Mouse (Mus musculus): ENCODE results near the gene Bex1. TPM values are rescaled to one million over a fixed set of nuclear protein-coding genes. Genes with fewer than 3 reads are reported as not detected.
"Not testable (repeated sequence)": the region's sequence is repeated elsewhere in the genome, so short reads cannot be mapped to it uniquely, and the experiment has no call there.

Gene Bex1
- 75.8 and 80.1 TPM in 2 replicates for polyA plus RNA-seq (2014; fragmentation: Nextera tagmentation; extraction: Ambion mirVana)

- not testable (repeated sequence) for H3K27me3 ChIP-seq (ENCODE audit: control insufficient read depth, insufficient read depth, low read length); H3K27ac ChIP-seq (ENCODE audit: low read length); H3K9ac ChIP-seq (replicated peaks; ENCODE audit: low read depth, low read length); H3K4me1 ChIP-seq (ENCODE audit: control insufficient read depth, insufficient read depth, low read length); H3K9me3 ChIP-seq (ENCODE audit: control insufficient read depth, low read depth, low read length); H3K36me3 ChIP-seq (ENCODE audit: control insufficient read depth, insufficient read depth, low read length)
- peak; percentile 91 for ATAC-seq (ENCODE audit: insufficient number of reproducible peaks, insufficient read depth, low FRiP score, low read depth)
- Histone ChIP-seq H3K4me3 (ENCODE audit: low read depth, low read length) (peak within 1 kb of the TSS; percentile 17; the same call in 1 of the 2 replicates), H3K4me2 (replicated peaks; ENCODE audit: low read depth, low read length) (peak within 1 kb of the TSS; percentile 28; the same call in 1 of the 2 replicates)
- WGBS: 21% methylated on average over 6 of the region's 67 CpGs
Observed at GRCm38 (mm10) chrX:136214729-136215677, at the start of gene Bex1, which contains the start of gene Tceal7. Gene Bex1, minus strand, starts transcription at chrX:136215513. Gene Tceal7, plus strand, starts transcription at chrX:136214779.

GRCm38 (mm10) chrX:136252023-136252729 is 36.9 kb upstream of the Bex1 start:
- 36% methylated on average over 6 of the region's 6 CpGs for WGBS

GRCm38 (mm10) chrX:136249671-136250070 is 34.4 kb upstream of the Bex1 start:
- no peak for ATAC-seq (ENCODE audit: insufficient number of reproducible peaks, insufficient read depth, low FRiP score, low read depth)

More at GRCm38 (mm10) chrX:136252023-136252729, 36.9 kb upstream of the Bex1 start:
- no peaks in the 10 kb centered on the region; the same call in 1 of the 2 replicates for H3K36me3 ChIP-seq (ENCODE audit: control insufficient read depth, insufficient read depth, low read length)
- no peak for ATAC-seq (ENCODE audit: insufficient number of reproducible peaks, insufficient read depth, low FRiP score, low read depth)
- H3K4me3 ChIP-seq (ENCODE audit: low read depth, low read length): no peak overlapping the region
- no peaks in the 10 kb centered on the region for H3K9me3 ChIP-seq (ENCODE audit: control insufficient read depth, low read depth, low read length)
- H3K4me1 ChIP-seq (ENCODE audit: control insufficient read depth, insufficient read depth, low read length): no peaks in the 10 kb centered on the region
- no peak overlapping the region for H3K9ac ChIP-seq (replicated peaks; ENCODE audit: low read depth, low read length)
- H3K4me2 ChIP-seq (replicated peaks; ENCODE audit: low read depth, low read length): no peak overlapping the region
- H3K27me3 ChIP-seq (ENCODE audit: control insufficient read depth, insufficient read depth, low read length): no peaks in the 10 kb centered on the region
- H3K27ac ChIP-seq (ENCODE audit: low read length): no peak overlapping the region

GRCm38 (mm10) chrX:136248811-136249210 is 33.5 kb upstream of the Bex1 start:
- Histone ChIP-seq H3K4me3 (ENCODE audit: low read depth, low read length) (no peak overlapping the region), H3K27ac (ENCODE audit: low read length) (no peak overlapping the region), H3K4me1 (ENCODE audit: control insufficient read depth, insufficient read depth, low read length) (no peaks in the 10 kb centered on the region), H3K27me3 (ENCODE audit: control insufficient read depth, insufficient read depth, low read length) (no peaks in the 10 kb centered on the region), H3K36me3 (ENCODE audit: control insufficient read depth, insufficient read depth, low read length) (no peaks in the 10 kb centered on the region; the same call in 1 of the 2 replicates), H3K9me3 (ENCODE audit: control insufficient read depth, low read depth, low read length) (no peaks in the 10 kb centered on the region), H3K4me2 (replicated peaks; ENCODE audit: low read depth, low read length) (no peak overlapping the region), H3K9ac (replicated peaks; ENCODE audit: low read depth, low read length) (no peak overlapping the region)
- 42% methylated on average over 6 of the region's 6 CpGs for WGBS
- no peak for ATAC-seq (ENCODE audit: insufficient number of reproducible peaks, insufficient read depth, low FRiP score, low read depth)

More at GRCm38 (mm10) chrX:136249671-136250070, 34.4 kb upstream of the Bex1 start:
- H3K27me3 ChIP-seq (ENCODE audit: control insufficient read depth, insufficient read depth, low read length): no peaks in the 10 kb centered on the region
- H3K27ac ChIP-seq (ENCODE audit: low read length): no peak overlapping the region
- no peak overlapping the region for H3K4me2 ChIP-seq (replicated peaks; ENCODE audit: low read depth, low read length)
- H3K4me3 ChIP-seq (ENCODE audit: low read depth, low read length): no peak overlapping the region
- WGBS: 48% methylated on average over 7 of the region's 7 CpGs
- no peaks in the 10 kb centered on the region; the same call in 1 of the 2 replicates for H3K36me3 ChIP-seq (ENCODE audit: control insufficient read depth, insufficient read depth, low read length)
- H3K9ac ChIP-seq (replicated peaks; ENCODE audit: low read depth, low read length): no peak overlapping the region
- no peaks in the 10 kb centered on the region for H3K9me3 ChIP-seq (ENCODE audit: control insufficient read depth, low read depth, low read length)
- no peaks in the 10 kb centered on the region for H3K4me1 ChIP-seq (ENCODE audit: control insufficient read depth, insufficient read depth, low read length)

- WGBS: 17% methylated on average over 15 of the region's 15 CpGs
- Histone ChIP-seq H3K9ac (replicated peaks; ENCODE audit: low read depth, low read length) (peak overlapping the region; percentile 64), H3K36me3 (ENCODE audit: control insufficient read depth, insufficient read depth, low read length) (no peaks in the 10 kb centered on the region; the same call in 1 of the 2 replicates), H3K4me3 (ENCODE audit: low read depth, low read length) (peak overlapping the region; percentile 47), H3K27ac (ENCODE audit: low read length) (peak overlapping the region; percentile 69), H3K27me3 (ENCODE audit: control insufficient read depth, insufficient read depth, low read length) (no peaks in the 10 kb centered on the region), H3K9me3 (ENCODE audit: control insufficient read depth, low read depth, low read length) (no peaks in the 10 kb centered on the region), H3K4me2 (replicated peaks; ENCODE audit: low read depth, low read length) (peak overlapping the region; percentile 37), H3K4me1 (ENCODE audit: control insufficient read depth, insufficient read depth, low read length) (no peaks in the 10 kb centered on the region)
- ATAC-seq (ENCODE audit: insufficient number of reproducible peaks, insufficient read depth, low FRiP score, low read depth): peak; percentile 78
Observed at GRCm38 (mm10) chrX:136245521-136246071, 30.3 kb upstream of the Bex1 start.

- Histone ChIP-seq H3K4me1 (ENCODE audit: control insufficient read depth, insufficient read depth, low read length) (no peaks in the 10 kb centered on the region), H3K4me2 (replicated peaks; ENCODE audit: low read depth, low read length) (peak within 1 kb of the TSS; percentile 37), H3K27ac (ENCODE audit: low read length) (peak within 1 kb of the TSS; percentile 69), H3K27me3 (ENCODE audit: control insufficient read depth, insufficient read depth, low read length) (no peaks in the 10 kb centered on the region), H3K4me3 (ENCODE audit: low read depth, low read length) (peak within 1 kb of the TSS; percentile 47), H3K9ac (replicated peaks; ENCODE audit: low read depth, low read length) (peak within 1 kb of the TSS; percentile 64), H3K36me3 (ENCODE audit: control insufficient read depth, insufficient read depth, low read length) (no peaks in the 10 kb centered on the region; the same call in 1 of the 2 replicates), H3K9me3 (ENCODE audit: control insufficient read depth, low read depth, low read length) (no peaks in the 10 kb centered on the region)
- peak; percentile 93 for ATAC-seq (ENCODE audit: insufficient number of reproducible peaks, insufficient read depth, low FRiP score, low read depth)
- WGBS: 23% methylated on average over 20 of the region's 20 CpGs
Observed at GRCm38 (mm10) chrX:136244574-136245229, 29.4 kb upstream of the Bex1 start, which contains the start of gene Tceal9. Gene Tceal9, plus strand, starts transcription at chrX:136245079.

- Histone ChIP-seq H3K27me3 (ENCODE audit: control insufficient read depth, insufficient read depth, low read length) (no peaks in the 10 kb centered on the region), H3K27ac (ENCODE audit: low read length) (no peak overlapping the region), H3K36me3 (ENCODE audit: control insufficient read depth, insufficient read depth, low read length) (no peaks in the 10 kb centered on the region; the same call in 1 of the 2 replicates), H3K4me3 (ENCODE audit: low read depth, low read length) (no peak overlapping the region), H3K9me3 (ENCODE audit: control insufficient read depth, low read depth, low read length) (no peaks in the 10 kb centered on the region), H3K4me2 (replicated peaks; ENCODE audit: low read depth, low read length) (no peak overlapping the region), H3K9ac (replicated peaks; ENCODE audit: low read depth, low read length) (no peak overlapping the region), H3K4me1 (ENCODE audit: control insufficient read depth, insufficient read depth, low read length) (no peaks in the 10 kb centered on the region)
- no peak for ATAC-seq (ENCODE audit: insufficient number of reproducible peaks, insufficient read depth, low FRiP score, low read depth)
- 80% methylated on average over 2 of the region's 2 CpGs for WGBS
Observed at GRCm38 (mm10) chrX:136243181-136243580, 27.9 kb upstream of the Bex1 start.

Data from stomach, embryonic 14.5 days (tissue).